Mouse (Mus musculus) B cell, adult 67 days (primary cell): ENCODE data around the gene Spop. TPM values are rescaled to one million over a fixed set of nuclear protein-coding genes. Genes with fewer than 3 reads are reported as not detected.

Experiments used
- total RNA-seq, 2 experiments: library from RNA; stranded (reverse); gene quantifications; 4 replicates each; pipeline ENCODE4 v1.2.4; 2023

Gene Spop
- 100 to 1,000 TPM; 116 to 126 TPM for total RNA-seq

GRCm38 (mm10) chr11:95413641-95414535 is at the start of gene Spop:
Gene Spop (plus strand): TSS chr11:95414080.

GRCm38 (mm10) chr11:95384319-95384972 is 29.4 kb upstream of the Spop start, which contains the start of gene Slc35b1:
Gene Slc35b1 (plus strand): TSS chr11:95384692.

DNA sequence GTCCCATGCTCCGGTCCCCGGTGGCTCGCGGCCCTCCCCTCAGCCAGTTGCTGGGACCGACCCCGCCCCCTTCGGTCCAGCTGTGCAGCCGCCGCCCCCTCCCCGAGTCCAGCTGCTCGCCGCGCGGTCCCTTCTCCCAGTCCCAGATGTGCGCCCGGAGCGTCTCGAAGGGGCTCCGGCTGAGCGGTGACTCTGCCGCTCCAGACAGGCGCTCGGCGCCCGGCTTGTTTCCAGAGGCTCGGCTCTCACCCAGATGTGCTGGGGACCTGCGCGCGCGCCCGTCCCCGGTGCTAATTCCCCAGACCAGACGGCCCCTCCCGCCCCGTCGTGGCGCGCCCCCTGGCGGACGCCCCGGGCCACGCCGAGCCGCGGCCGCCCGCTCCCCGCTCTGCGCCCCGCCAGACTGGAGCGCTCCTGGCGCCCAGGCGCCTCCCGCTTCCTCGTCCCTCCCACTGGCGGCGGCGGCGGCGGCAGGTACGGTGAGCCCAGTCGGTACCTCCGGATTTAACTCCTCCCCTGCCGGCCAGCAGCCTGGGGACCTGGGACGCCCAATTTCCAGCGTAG is 100.5 kb downstream of the Spop start, which contains the start of gene Nxph3:
Gene Nxph3 (minus strand): TSS at position 273 of the 564 bp plus-strand sequence.

Other genes starting within 250 kb of the Spop start
- 1 to 10 TPM in 1 of 2 experiments, not detected in 1; 2.0 TPM for gene Tac4, start 152.6 kb upstream of the Spop start, total RNA-seq
- 100 to 1,000 TPM; 121 to 131 TPM for gene Kat7, start 103.8 kb upstream of the Spop start, total RNA-seq
- 10 to 100 TPM; 66.2 to 67.6 TPM for gene Fam117a, start 77.1 kb upstream of the Spop start, total RNA-seq
- gene Slc35b1, start 29.4 kb upstream of the Spop start, total RNA-seq, result 10 to 100 TPM; 74.3 to 83.7 TPM
- gene Nxph3, start 100.5 kb downstream of the Spop start, total RNA-seq, result not detected
- gene Ngfr, start 173.7 kb downstream of the Spop start, total RNA-seq, result 1 to 10 TPM; 6.9 to 8.7 TPM